Mouse (Mus musculus): ENCODE measurements around the gene Rgs11.

The Rgs11 gene

GRCm38 (mm10) chr17:26232863-26233262 is 30.1 kb downstream of the Rgs11 start:
- DNase-seq (ENCODE audit: low spot score): no peak

- DNase-seq (ENCODE audit: low spot score): no peak
Observed at GRCm38 (mm10) chr17:26234386-26234785, 31.6 kb downstream of the Rgs11 start.

GRCm38 (mm10) chr17:26235077-26235815 is 32.5 kb downstream of the Rgs11 start:
- no peak for DNase-seq (ENCODE audit: low spot score)

- DNase-seq (ENCODE audit: low spot score): no peak
Observed at GRCm38 (mm10) chr17:26237667-26238066, 34.9 kb downstream of the Rgs11 start.

- no peak for DNase-seq (ENCODE audit: low spot score)
Observed at GRCm38 (mm10) chr17:26239551-26239950, 36.8 kb downstream of the Rgs11 start.

GRCm38 (mm10) chr17:26240120-26240790 is 37.5 kb downstream of the Rgs11 start:
- DNase-seq (ENCODE audit: low spot score): no peak

- no peak for DNase-seq (ENCODE audit: low spot score)
Observed at GRCm38 (mm10) chr17:26240990-26241389, 38.2 kb downstream of the Rgs11 start.

GRCm38 (mm10) chr17:26243471-26244100 is 40.8 kb downstream of the Rgs11 start:
- DNase-seq (ENCODE audit: low spot score): no peak

GRCm38 (mm10) chr17:26244101-26244841 is 41.5 kb downstream of the Rgs11 start, which contains the start of gene Fam234a:
TSS of gene Fam234a (minus strand) at chr17:26244242.
- DNase-seq (ENCODE audit: low spot score): peak; percentile 87

- no peak for DNase-seq (ENCODE audit: low spot score)
Observed at GRCm38 (mm10) chr17:26251886-26252538, 49.3 kb downstream of the Rgs11 start.

- peak; percentile 91 for DNase-seq (ENCODE audit: low spot score)
Observed at GRCm38 (mm10) chr17:26252539-26253251, 49.9 kb downstream of the Rgs11 start, which contains the start of gene Luc7l. TSS of gene Luc7l (plus strand) at chr17:26252896.

GRCm38 (mm10) chr17:26253399-26253798 is 50.6 kb downstream of the Rgs11 start:
- DNase-seq (ENCODE audit: low spot score): no peak

GRCm38 (mm10) chr17:26255313-26255712 is 52.6 kb downstream of the Rgs11 start:
- no peak for DNase-seq (ENCODE audit: low spot score)
